In the genomic region with DNA sequence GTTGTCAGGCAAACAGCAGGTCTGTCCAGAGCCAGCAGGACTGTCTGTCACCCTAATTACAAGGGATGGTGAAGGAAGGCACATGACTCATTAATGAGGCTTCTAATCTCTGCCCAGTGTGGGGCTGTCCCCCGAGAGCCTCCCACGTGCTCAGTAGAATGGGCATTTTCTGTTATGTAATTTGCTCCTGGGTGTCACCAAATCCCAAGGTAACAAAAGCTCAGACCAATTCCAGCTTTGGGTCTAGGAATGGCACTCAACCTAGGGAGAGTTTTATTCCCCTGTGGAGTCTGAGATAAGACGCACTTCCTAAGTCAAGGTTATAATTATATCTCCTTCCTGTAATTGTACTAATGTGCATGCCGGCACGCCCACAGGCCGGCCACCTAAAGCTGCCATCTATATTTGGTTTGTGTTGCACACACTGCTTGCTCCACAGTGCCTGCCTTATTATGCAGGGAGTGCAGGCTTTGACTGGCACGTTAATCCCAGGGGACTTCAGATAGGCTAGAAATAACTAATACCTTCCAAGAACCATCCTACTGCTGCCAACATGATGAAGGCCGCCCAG, we compare ENCODE assay signal across 8 mouse cellular contexts. TPM values are rescaled to one million over a fixed set of nuclear protein-coding genes. Genes with fewer than 3 reads are reported as not detected.
A peak's percentile ranks its signal among the peaks of the same experiment; 100 is the strongest.
DNase-seq lines count a peak whose midpoint lies in the region; ATAC-seq and TF ChIP-seq lines count a peak whose summit lies in the region.

No protein-coding gene starts in this region.

- no peak overlapping the region for H3K9ac ChIP-seq in hindbrain, embryonic 16.5 days (ENCODE audit: low read depth, low read length)
- H3K9ac ChIP-seq in hindbrain, postnatal 0 days (replicated peaks; ENCODE audit: low read length) = no peak overlapping the region
- no peak overlapping the region for H3K9ac ChIP-seq in forebrain, embryonic 15.5 days (replicated peaks)
- no peak overlapping the region for H3K9ac ChIP-seq in midbrain, postnatal 0 days (replicated peaks; ENCODE audit: low read length, poor library complexity, severe bottlenecking)

- DNase-seq in hindbrain, postnatal 0 days (ENCODE audit: low spot score) = no peak
- peak; percentile 55 for DNase-seq in kidney, postnatal 10 days
- no peak for DNase-seq in midbrain, postnatal 0 days (ENCODE audit: low spot score)
- DNase-seq in B cell, adult 2 months = no peak
- DNase-seq in T-cell, adult 2 months (ENCODE audit: low spot score) = no peak
- no peak for DNase-seq in frontal cortex, adult 2 months (ENCODE audit: extremely low spot score in 1 of 2, low spot score in 1 of 2)

- H3K36me3 ChIP-seq in hindbrain, embryonic 16.5 days (ENCODE audit: control insufficient read depth, insufficient read depth, low read length) = no peaks in the 10 kb centered on the region
- H3K36me3 ChIP-seq in hindbrain, postnatal 0 days (ENCODE audit: insufficient read depth, low read length) = no peaks in the 10 kb centered on the region
- H3K36me3 ChIP-seq in forebrain, embryonic 15.5 days = no peaks in the 10 kb centered on the region
- no peaks in the 10 kb centered on the region for H3K36me3 ChIP-seq in midbrain, postnatal 0 days (ENCODE audit: insufficient read depth, low read length)

- WGBS in hindbrain, embryonic 16.5 days = 63% methylated on average over 8 of the region's 8 CpGs
- 53% methylated on average over 8 of the region's 8 CpGs for WGBS in hindbrain, postnatal 0 days
- WGBS in forebrain, embryonic 15.5 days = 46% methylated on average over 8 of the region's 8 CpGs
- 35% methylated on average over 8 of the region's 8 CpGs for WGBS in midbrain, postnatal 0 days

- H3K9me3 ChIP-seq in hindbrain, embryonic 16.5 days (ENCODE audit: control insufficient read depth, low read length) = no peaks in the 10 kb centered on the region
- no peaks in the 10 kb centered on the region for H3K9me3 ChIP-seq in hindbrain, postnatal 0 days (ENCODE audit: low read length)
- H3K9me3 ChIP-seq in forebrain, embryonic 15.5 days = no peaks in the 10 kb centered on the region
- H3K9me3 ChIP-seq in midbrain, postnatal 0 days (ENCODE audit: low read length) = no peaks in the 10 kb centered on the region

- no peak for ATAC-seq in hindbrain, embryonic 16.5 days
- ATAC-seq in hindbrain, postnatal 0 days = no peak
- 0 out of 2 replicates have a peak, but pooled peaks have one; percentile 35 for ATAC-seq in forebrain, embryonic 15.5 days (replicated peaks)
- no peak for ATAC-seq in midbrain, postnatal 0 days (ENCODE audit: low FRiP score)

- H3K4me3 ChIP-seq in hindbrain, embryonic 16.5 days (ENCODE audit: low read length) = no peak overlapping the region
- no peak overlapping the region for H3K4me3 ChIP-seq in hindbrain, postnatal 0 days (ENCODE audit: low read length)
- H3K4me3 ChIP-seq in forebrain, embryonic 15.5 days = no peak overlapping the region
- H3K4me3 ChIP-seq in midbrain, postnatal 0 days (ENCODE audit: low read depth, low read length) = no peak overlapping the region

- no peak for TF ChIP-seq CTCF in hindbrain, postnatal 0 days (IDR thresholded peaks at IDR 0.05; ENCODE audit: low read depth)
- TF ChIP-seq CTCF in midbrain, postnatal 0 days (IDR thresholded peaks at IDR 0.05) = no peak

- no peaks in the 10 kb centered on the region for H3K4me1 ChIP-seq in hindbrain, embryonic 16.5 days (ENCODE audit: control insufficient read depth, insufficient read depth, low read depth, low read length)
- H3K4me1 ChIP-seq in hindbrain, postnatal 0 days (ENCODE audit: insufficient read depth, low read length) = no peaks in the 10 kb centered on the region
- peaks cover 10% of the 10 kb centered on the region for H3K4me1 ChIP-seq in forebrain, embryonic 15.5 days
- H3K4me1 ChIP-seq in midbrain, postnatal 0 days (ENCODE audit: insufficient read depth, low read length) = peaks cover 3% of the 10 kb centered on the region; the same call in 1 of the 2 replicates

- peak overlapping the region; percentile 46; the same call in 1 of the 2 replicates for H3K27ac ChIP-seq in hindbrain, embryonic 16.5 days (ENCODE audit: low read depth, low read length)
- no peak overlapping the region for H3K27ac ChIP-seq in hindbrain, postnatal 0 days
- H3K27ac ChIP-seq in forebrain, embryonic 15.5 days (replicated peaks) = peak overlapping the region; percentile 40
- peak overlapping the region; percentile 47; the same call in 1 of the 2 replicates for H3K27ac ChIP-seq in midbrain, postnatal 0 days (ENCODE audit: low read depth, low read length)

- no peaks in the 10 kb centered on the region for H3K27me3 ChIP-seq in hindbrain, embryonic 16.5 days (replicated peaks; ENCODE audit: control insufficient read depth, insufficient read depth, low read length)
- no peaks in the 10 kb centered on the region for H3K27me3 ChIP-seq in hindbrain, postnatal 0 days (ENCODE audit: insufficient read depth, low read length)
- no peaks in the 10 kb centered on the region for H3K27me3 ChIP-seq in forebrain, embryonic 15.5 days
- no peaks in the 10 kb centered on the region for H3K27me3 ChIP-seq in midbrain, postnatal 0 days (ENCODE audit: insufficient read depth, low read length)

- H3K4me2 ChIP-seq in hindbrain, embryonic 16.5 days (ENCODE audit: low read length) = no peak overlapping the region
- no peak overlapping the region for H3K4me2 ChIP-seq in hindbrain, postnatal 0 days (ENCODE audit: low read depth, low read length)
- no peak overlapping the region for H3K4me2 ChIP-seq in forebrain, embryonic 15.5 days (replicated peaks)
- no peak overlapping the region for H3K4me2 ChIP-seq in midbrain, postnatal 0 days (ENCODE audit: low read depth, low read length, poor library complexity, severe bottlenecking)

RNA-seq across cellular contexts. Expression of a gene that starts 13.5 kb away (rescaled TPM):
- polyA plus RNA-seq in hindbrain, embryonic 16.5 days (2015; fragmentation: Nextera tagmentation; extraction: Ambion mirVana) = 53.9 and 63.4 TPM in 2 replicates
- total RNA-seq in hindbrain, postnatal 0 days (2014; rRNA removed) = 69.1 and 74.1 TPM in 2 replicates
- polyA plus RNA-seq in hindbrain, postnatal 0 days (2015; fragmentation: Nextera tagmentation; extraction: Ambion mirVana) = 47.0 and 47.3 TPM in 2 replicates
- 69.4 and 76.8 TPM in 2 replicates for polyA plus RNA-seq in forebrain, embryonic 15.5 days (2015; fragmentation: Nextera tagmentation; extraction: Ambion mirVana)
- total RNA-seq in midbrain, postnatal 0 days (2014; rRNA removed) = 63.5 and 71.1 TPM in 2 replicates
- polyA plus RNA-seq in midbrain, postnatal 0 days (2015; fragmentation: Nextera tagmentation; extraction: Ambion mirVana) = 48.0 and 49.2 TPM in 2 replicates
- 214 and 229 TPM in 2 replicates for polyA plus RNA-seq in frontal cortex, adult 2 months (2012; rRNA removed)
